Mouse (Mus musculus): ENCODE data around the gene Olfr1349. TPM values are rescaled to one million over a fixed set of nuclear protein-coding genes. Genes with fewer than 3 reads are reported as not detected.

The Olfr1349 gene
- total RNA-seq (2021) (not detected), polyA plus RNA-seq (2012; rRNA removed) (not detected in 2 replicates)
- long read RNA-seq = 0 reads

GRCm38 (mm10) chr7:6522850-6523249 is at the start of gene Olfr1349:
TSS of gene Olfr1349 (minus strand) at chr7:6522950.
- WGBS = 79% methylated on average over 5 of the region's 5 CpGs

GRCm38 (mm10) chr7:6564541-6564940 is 41.8 kb upstream of the Olfr1349 start, which contains the start of gene Olfr1350:
TSS of gene Olfr1350 (plus strand) at chr7:6564841.
- Histone ChIP-seq H3K4me1 (ENCODE audit: control insufficient read depth, insufficient read depth, low read length) (no peaks in the 10 kb centered on the region), H3K4me3 (no peak within 1 kb of the TSS), H3K79me2 (replicated peaks; ENCODE audit: control insufficient read depth, insufficient read depth, low read length) (no peaks in the 10 kb centered on the region), H3K9ac (ENCODE audit: low read depth, low read length) (no peak within 1 kb of the TSS), H3K36me3 (ENCODE audit: control insufficient read depth, insufficient read depth, low read length) (no peaks in the 10 kb centered on the region), H3K27me3 (ENCODE audit: control insufficient read depth, insufficient read depth, low read length) (no peaks in the 10 kb centered on the region), H3K27ac (no peak within 1 kb of the TSS)
- DNase-seq = no peak
- intact Hi-C loops (cut with DNase I) = no loop called here
- TF ChIP-seq POLR2A (IDR thresholded peaks at IDR 0.05; ENCODE audit: insufficient read depth, low read depth, low read length) (no peak), EP300 (IDR thresholded peaks at IDR 0.05; ENCODE audit: insufficient read depth, low read depth, low read length) (no peak), CTCF (IDR thresholded peaks at IDR 0.05) (no peak)

More at GRCm38 (mm10) chr7:6522850-6523249, at the start of gene Olfr1349:
- no peak for TF ChIP-seq EP300 (IDR thresholded peaks at IDR 0.05; ENCODE audit: insufficient read depth, low read depth, low read length)
- TF ChIP-seq POLR2A (IDR thresholded peaks at IDR 0.05; ENCODE audit: insufficient read depth, low read depth, low read length) = no peak
- no peak for TF ChIP-seq CTCF (IDR thresholded peaks at IDR 0.05)
- H3K9ac ChIP-seq (ENCODE audit: low read depth, low read length) = no peak within 1 kb of the TSS
- H3K79me2 ChIP-seq (replicated peaks; ENCODE audit: control insufficient read depth, insufficient read depth, low read length) = no peaks in the 10 kb centered on the region
- no peaks in the 10 kb centered on the region for H3K36me3 ChIP-seq (ENCODE audit: control insufficient read depth, insufficient read depth, low read length)
- H3K4me3 ChIP-seq = no peak within 1 kb of the TSS
- no peaks in the 10 kb centered on the region for H3K4me1 ChIP-seq (ENCODE audit: control insufficient read depth, insufficient read depth, low read length)
- H3K27me3 ChIP-seq (ENCODE audit: control insufficient read depth, insufficient read depth, low read length) = no peaks in the 10 kb centered on the region
- no peak within 1 kb of the TSS for H3K27ac ChIP-seq
- DNase-seq = no peak
- intact Hi-C loops (cut with DNase I) = no loop called here

GRCm38 (mm10) chr7:6526141-6526540 is 3.4 kb upstream of the Olfr1349 start:
- no peaks in the 10 kb centered on the region for H3K79me2 ChIP-seq (replicated peaks; ENCODE audit: control insufficient read depth, insufficient read depth, low read length)
- no peaks in the 10 kb centered on the region for H3K4me1 ChIP-seq (ENCODE audit: control insufficient read depth, insufficient read depth, low read length)
- WGBS = 59% methylated on average over 5 of the region's 5 CpGs
- peak; percentile 46 for TF ChIP-seq CTCF (IDR thresholded peaks at IDR 0.05)
- no peak for TF ChIP-seq EP300 (IDR thresholded peaks at IDR 0.05; ENCODE audit: insufficient read depth, low read depth, low read length)
- intact Hi-C loops (cut with DNase I) = no loop called here
- no peak for DNase-seq
- no peaks in the 10 kb centered on the region for H3K36me3 ChIP-seq (ENCODE audit: control insufficient read depth, insufficient read depth, low read length)
- no peak overlapping the region for H3K4me3 ChIP-seq
- no peak overlapping the region for H3K9ac ChIP-seq (ENCODE audit: low read depth, low read length)
- H3K27me3 ChIP-seq (ENCODE audit: control insufficient read depth, insufficient read depth, low read length) = no peaks in the 10 kb centered on the region
- no peak overlapping the region for H3K27ac ChIP-seq

- H3K79me2 ChIP-seq (replicated peaks; ENCODE audit: control insufficient read depth, insufficient read depth, low read length) = no peaks in the 10 kb centered on the region
- no peak for TF ChIP-seq CTCF (IDR thresholded peaks at IDR 0.05)
- TF ChIP-seq POLR2A (IDR thresholded peaks at IDR 0.05; ENCODE audit: insufficient read depth, low read depth, low read length) = no peak
- no peak for TF ChIP-seq EP300 (IDR thresholded peaks at IDR 0.05; ENCODE audit: insufficient read depth, low read depth, low read length)
- DNase-seq = no peak
- WGBS = 55% methylated on average over 3 of the region's 3 CpGs
- no peak overlapping the region for H3K4me3 ChIP-seq
- H3K9ac ChIP-seq (ENCODE audit: low read depth, low read length) = no peak overlapping the region
- H3K4me1 ChIP-seq (ENCODE audit: control insufficient read depth, insufficient read depth, low read length) = no peaks in the 10 kb centered on the region
- H3K27me3 ChIP-seq (ENCODE audit: control insufficient read depth, insufficient read depth, low read length) = no peaks in the 10 kb centered on the region
- intact Hi-C loops (cut with DNase I) = no loop called here
- H3K36me3 ChIP-seq (ENCODE audit: control insufficient read depth, insufficient read depth, low read length) = no peaks in the 10 kb centered on the region
- no peak overlapping the region for H3K27ac ChIP-seq
Observed at GRCm38 (mm10) chr7:6525001-6525400, 2.3 kb upstream of the Olfr1349 start.

- TF ChIP-seq POLR2A (IDR thresholded peaks at IDR 0.05; ENCODE audit: insufficient read depth, low read depth, low read length) = no peak
- TF ChIP-seq EP300 (IDR thresholded peaks at IDR 0.05; ENCODE audit: insufficient read depth, low read depth, low read length) = no peak
- no peak for TF ChIP-seq CTCF (IDR thresholded peaks at IDR 0.05)
- intact Hi-C loops (cut with DNase I) = no loop called here
- H3K4me1 ChIP-seq (ENCODE audit: control insufficient read depth, insufficient read depth, low read length) = no peaks in the 10 kb centered on the region
- no peak for DNase-seq
- H3K27ac ChIP-seq = no peak overlapping the region
- H3K9ac ChIP-seq (ENCODE audit: low read depth, low read length) = no peak overlapping the region
- WGBS = 15% methylated on average over 1 of the region's 1 CpGs
- H3K36me3 ChIP-seq (ENCODE audit: control insufficient read depth, insufficient read depth, low read length) = no peaks in the 10 kb centered on the region
- H3K4me3 ChIP-seq = no peak overlapping the region
- H3K27me3 ChIP-seq (ENCODE audit: control insufficient read depth, insufficient read depth, low read length) = no peaks in the 10 kb centered on the region
- no peaks in the 10 kb centered on the region for H3K79me2 ChIP-seq (replicated peaks; ENCODE audit: control insufficient read depth, insufficient read depth, low read length)
Observed at GRCm38 (mm10) chr7:6521666-6522065, 1.1 kb downstream of the Olfr1349 start.

GRCm38 (mm10) chr7:6508648-6509047 is 14.1 kb downstream of the Olfr1349 start, which contains the start of gene Olfr1348:
TSS of gene Olfr1348 (minus strand) at chr7:6508748.
- intact Hi-C loops (cut with DNase I) = no loop called here
- H3K27ac ChIP-seq = no peak within 1 kb of the TSS
- no peaks in the 10 kb centered on the region for H3K4me1 ChIP-seq (ENCODE audit: control insufficient read depth, insufficient read depth, low read length)
- H3K4me3 ChIP-seq = no peak within 1 kb of the TSS
- no peaks in the 10 kb centered on the region for H3K36me3 ChIP-seq (ENCODE audit: control insufficient read depth, insufficient read depth, low read length)
- TF ChIP-seq EP300 (IDR thresholded peaks at IDR 0.05; ENCODE audit: insufficient read depth, low read depth, low read length) (no peak), POLR2A (IDR thresholded peaks at IDR 0.05; ENCODE audit: insufficient read depth, low read depth, low read length) (no peak), CTCF (IDR thresholded peaks at IDR 0.05) (no peak)
- WGBS = 82% methylated on average over 1 of the region's 1 CpGs
- no peaks in the 10 kb centered on the region for H3K27me3 ChIP-seq (ENCODE audit: control insufficient read depth, insufficient read depth, low read length)
- H3K79me2 ChIP-seq (replicated peaks; ENCODE audit: control insufficient read depth, insufficient read depth, low read length) = no peaks in the 10 kb centered on the region
- H3K9ac ChIP-seq (ENCODE audit: low read depth, low read length) = no peak within 1 kb of the TSS
- DNase-seq = no peak
